Mouse (Mus musculus) kidney, adult 18-20 months (tissue): ENCODE measurements around the gene Cracr2b.
A peak's percentile ranks its signal among the peaks of the same experiment; 100 is the strongest.

Source experiments
- DNase-seq: peaks from one replicate; pipeline ENCODE4 v3.0.0; 2021

Cracr2b gene

GRCm38 (mm10) chr7:141460391-141461113, at the start of gene Cracr2b:
Gene Cracr2b (plus strand): TSS chr7:141461094.
- DNase-seq = peak; percentile 37

DNA sequence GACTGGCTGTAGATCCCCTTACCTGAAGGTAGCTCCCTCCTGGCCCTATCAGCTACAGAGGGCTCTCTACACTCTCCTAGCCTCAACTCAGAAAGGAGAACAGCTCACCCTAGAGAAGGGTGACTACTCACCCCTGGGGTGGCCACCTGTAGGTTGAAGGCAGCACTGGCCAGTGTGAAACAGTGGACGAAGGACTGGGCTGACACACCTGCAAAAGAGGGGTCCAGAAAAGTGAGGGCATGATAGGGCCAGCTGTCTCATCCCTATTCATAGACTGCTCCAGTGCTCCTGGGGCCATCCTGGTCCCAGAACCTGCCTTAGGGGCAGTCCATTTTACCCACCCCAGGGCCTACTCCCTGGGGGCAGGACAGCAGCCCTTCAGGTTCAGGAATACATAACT, 49.2 kb upstream of the Cracr2b start:
- DNase-seq = no peak

- DNase-seq = no peak
Observed at GRCm38 (mm10) chr7:141413331-141413730, 47.6 kb upstream of the Cracr2b start.

DNA sequence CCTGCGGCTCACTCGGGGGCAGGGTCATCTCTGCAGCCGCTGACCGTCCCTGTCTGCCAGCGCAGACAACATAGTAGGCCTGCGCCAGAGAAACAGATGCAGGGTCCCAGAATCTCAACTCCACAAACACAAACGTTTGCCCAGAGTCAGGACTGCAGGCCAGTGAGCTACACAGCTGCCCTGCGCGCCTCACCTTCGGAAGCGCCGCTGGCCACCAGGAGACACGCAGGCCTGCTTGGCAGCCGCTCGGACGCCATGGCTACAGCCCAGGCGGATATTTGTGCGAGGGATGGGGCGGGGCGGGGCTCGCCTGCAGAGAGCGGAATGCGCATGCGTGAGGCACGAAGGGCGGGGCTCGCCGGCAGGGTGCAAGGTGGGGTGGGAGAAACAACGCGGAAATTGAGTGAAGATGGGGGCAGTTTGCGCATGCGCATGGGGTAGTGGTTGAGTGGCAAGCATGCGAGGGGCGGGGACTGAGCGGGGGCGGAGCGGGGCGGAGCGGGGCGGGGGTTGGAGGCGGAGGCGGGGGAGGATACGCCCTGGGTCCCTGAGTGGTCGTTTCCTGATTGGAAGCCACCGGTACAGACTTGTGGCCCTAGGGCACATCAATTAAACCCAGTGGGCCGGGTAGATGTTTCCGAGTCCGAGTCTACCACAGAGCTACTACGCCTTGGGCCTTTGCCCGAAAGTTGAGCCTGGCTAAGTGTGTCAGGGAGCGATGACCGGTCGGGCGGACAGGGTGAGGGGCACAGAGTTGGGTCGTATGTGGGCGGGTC, 46.9 kb upstream of the Cracr2b start, which contains the start of gene Gatd1:
Gatd1 (minus strand) TSS at position 328 of the 776 bp plus-strand sequence.
- peak; percentile 98 for DNase-seq

- no peak for DNase-seq
Observed at GRCm38 (mm10) chr7:141416144-141416841, 44.6 kb upstream of the Cracr2b start.

- no peak for DNase-seq
Observed at GRCm38 (mm10) chr7:141417731-141418681, 42.9 kb upstream of the Cracr2b start.

DNA sequence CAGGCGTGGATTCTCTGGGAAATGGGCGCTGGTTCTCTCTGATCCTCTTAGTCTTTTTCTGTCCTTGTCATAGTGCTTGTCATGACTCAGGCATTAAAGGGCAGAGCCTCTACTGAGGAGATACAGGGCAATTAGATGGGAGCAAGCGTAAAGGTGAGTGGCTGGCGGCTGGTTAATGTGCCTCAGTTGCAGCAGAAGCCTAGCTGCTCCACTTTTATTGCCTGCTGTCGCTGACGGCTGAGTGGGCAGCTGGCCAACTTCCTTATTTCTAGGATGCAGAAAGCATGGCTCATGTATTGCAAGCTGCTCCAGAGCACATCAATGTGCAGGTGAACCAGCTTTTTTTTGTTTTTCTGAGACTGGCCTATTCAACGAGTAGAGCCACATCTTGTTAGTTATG, 41.9 kb upstream of the Cracr2b start:
- DNase-seq = peak; percentile 45

DNA sequence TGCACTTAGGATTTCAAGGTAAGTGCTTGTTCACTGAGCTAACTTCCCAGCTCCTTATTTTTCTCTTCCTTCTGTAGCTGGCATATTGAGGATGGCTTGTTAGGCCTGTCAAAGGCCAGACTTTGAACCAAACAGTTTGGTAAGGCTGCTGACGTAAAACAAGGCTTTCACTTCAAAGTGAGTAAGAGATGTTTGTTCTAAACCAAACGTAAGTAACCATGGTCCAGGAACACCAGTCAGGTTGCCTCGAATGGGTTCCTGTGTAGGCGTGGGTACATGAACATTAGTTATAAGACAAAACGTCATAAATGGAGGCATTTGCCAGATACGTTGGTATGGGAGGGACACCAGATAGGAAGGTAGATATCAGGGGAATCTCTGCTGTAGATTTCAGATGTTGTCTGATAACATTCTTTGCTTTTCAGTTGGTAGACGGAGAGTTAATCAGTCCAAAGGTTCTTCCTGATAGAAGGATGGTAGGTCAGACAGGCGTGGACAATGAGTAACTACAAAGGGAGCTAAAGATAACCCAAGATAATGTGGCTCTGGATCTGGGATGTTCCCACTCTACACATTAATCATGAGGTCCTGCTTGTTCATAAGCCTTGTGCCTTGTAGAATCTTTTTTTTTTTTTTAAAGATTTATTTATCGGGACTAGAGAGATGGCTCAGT, 40.7 kb upstream of the Cracr2b start:
- DNase-seq = no peak

DNA sequence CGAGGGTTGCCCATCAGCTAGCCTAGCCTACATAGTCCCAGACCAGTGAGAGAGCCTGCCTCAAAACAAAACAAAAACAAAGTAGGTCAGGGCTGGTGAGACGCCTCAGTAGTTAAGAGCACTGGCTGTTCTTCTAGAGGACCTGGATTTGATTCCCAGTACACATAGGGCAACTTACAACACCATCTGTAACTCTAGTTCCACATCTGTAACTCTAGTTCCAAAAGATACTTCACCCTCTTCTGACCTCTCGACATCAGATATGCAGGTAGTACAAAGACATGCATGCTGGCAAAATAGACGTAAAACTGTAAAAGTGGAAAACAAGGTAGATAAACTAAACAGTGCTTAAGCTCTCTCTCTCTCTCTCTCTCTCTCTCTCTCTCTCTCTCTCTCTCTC, 37.1 kb upstream of the Cracr2b start:
- DNase-seq = no peak

GRCm38 (mm10) chr7:141426948-141427730, 33.8 kb upstream of the Cracr2b start:
- no peak for DNase-seq

DNA sequence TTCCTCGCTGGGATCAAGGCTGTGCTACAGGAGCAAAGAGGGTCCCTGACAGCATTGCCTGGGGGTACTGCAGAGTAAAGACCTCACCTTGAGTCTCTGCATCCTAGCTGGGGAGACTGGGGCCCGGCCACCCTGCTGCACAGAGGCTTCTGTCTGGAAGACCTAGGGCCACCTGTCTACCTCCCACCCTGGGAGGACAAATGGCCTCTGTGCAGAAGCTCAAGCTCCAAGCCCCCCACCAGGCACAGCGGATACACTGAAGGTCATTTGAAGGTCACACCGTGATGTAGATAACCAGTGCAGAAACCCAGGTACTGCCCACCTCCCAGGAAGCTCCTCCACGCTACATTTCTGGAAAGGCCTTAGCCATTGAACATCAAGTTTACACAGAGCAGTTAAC, 32.2 kb upstream of the Cracr2b start:
- DNase-seq = no peak

DNA sequence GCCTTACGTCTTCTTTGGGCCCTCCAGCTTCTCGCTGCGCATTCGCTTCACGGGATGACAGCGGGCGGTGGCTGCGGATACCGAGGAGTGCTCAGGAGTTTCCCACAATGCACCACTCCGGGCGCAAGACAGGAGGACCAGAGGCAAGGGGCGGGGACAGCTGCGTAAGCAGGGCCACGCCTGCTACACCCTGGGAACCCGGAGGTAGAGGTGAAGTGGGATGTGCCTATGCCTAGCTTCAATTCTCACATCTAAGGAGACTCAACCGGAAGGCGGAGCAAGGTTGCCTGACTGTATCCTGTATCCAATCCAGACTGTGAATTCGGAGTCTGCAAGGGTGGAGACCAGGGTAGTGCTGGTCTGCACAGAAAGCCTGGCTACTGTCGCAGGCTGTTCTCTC, 31.6 kb upstream of the Cracr2b start, which contains the start of gene Cend1:
Cend1 (minus strand) TSS at position 182 of the 400 bp plus-strand sequence.
- DNase-seq = peak; percentile 43

DNA sequence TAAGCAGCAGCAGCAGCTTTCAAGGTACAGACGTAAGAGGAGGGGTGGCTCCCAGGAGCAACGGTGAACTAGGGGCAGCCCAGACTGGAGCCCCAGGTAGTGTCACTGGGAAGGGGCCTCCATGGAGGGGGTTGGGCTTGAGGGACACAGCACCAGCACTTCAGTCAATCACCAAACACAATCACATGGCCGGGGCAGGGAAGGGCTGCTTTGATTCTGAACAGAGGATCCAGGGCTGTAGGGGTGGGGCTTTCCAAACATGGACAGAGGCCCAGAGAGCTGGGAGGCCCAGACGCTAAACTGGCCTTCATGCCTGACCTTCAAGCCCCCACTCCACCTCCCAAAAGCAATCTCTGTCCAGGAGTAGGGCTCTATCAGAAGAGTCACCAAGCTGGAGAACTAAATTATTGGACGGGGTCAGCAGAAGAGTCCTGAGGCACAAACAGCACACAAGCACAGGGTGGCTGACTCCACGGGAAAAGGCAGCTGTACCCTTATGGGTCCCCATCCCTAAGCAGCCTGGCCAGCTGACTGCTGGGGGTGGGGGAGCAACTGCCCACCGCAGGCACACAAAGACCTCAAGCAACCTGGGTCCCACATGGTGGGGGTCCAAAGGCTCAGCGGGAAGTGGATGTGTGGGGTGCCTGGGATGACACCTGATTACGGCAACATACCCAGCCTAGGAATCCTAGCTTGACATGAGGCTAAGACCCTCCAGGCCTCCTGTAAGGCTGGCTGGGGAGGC, 30.9 kb upstream of the Cracr2b start:
- no peak for DNase-seq

DNA sequence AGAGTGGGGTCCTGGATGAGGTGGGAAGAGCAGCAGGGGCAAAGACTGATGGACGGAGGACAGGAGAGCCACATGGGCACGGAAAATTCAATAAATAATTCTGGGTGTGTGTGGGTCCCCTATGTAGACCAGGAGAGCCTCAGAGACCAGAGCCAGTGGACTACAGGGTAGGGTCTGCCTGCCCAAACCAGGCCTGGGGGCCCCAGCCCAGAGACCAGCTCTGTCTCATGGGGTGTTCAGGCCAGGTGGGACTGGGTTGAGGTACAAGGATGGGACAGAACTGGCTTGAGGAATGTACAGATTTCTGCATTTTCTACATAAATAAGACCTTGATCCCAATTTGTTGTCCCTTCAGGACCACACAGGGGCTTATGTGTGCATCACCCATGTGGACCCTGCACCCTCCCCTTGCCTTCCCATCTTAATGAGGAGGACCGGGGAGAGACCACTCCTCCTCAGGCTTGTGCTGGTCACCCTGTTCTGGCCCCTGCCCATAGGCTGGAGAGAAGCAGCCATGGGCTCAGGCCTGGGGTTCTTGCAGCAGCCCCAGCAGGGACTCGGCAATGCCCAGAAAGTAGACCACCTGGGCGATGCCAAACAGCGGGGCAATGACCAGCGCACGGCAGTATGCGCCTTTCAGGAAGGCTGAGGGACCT, 30.2 kb upstream of the Cracr2b start:
- DNase-seq = no peak

DNA sequence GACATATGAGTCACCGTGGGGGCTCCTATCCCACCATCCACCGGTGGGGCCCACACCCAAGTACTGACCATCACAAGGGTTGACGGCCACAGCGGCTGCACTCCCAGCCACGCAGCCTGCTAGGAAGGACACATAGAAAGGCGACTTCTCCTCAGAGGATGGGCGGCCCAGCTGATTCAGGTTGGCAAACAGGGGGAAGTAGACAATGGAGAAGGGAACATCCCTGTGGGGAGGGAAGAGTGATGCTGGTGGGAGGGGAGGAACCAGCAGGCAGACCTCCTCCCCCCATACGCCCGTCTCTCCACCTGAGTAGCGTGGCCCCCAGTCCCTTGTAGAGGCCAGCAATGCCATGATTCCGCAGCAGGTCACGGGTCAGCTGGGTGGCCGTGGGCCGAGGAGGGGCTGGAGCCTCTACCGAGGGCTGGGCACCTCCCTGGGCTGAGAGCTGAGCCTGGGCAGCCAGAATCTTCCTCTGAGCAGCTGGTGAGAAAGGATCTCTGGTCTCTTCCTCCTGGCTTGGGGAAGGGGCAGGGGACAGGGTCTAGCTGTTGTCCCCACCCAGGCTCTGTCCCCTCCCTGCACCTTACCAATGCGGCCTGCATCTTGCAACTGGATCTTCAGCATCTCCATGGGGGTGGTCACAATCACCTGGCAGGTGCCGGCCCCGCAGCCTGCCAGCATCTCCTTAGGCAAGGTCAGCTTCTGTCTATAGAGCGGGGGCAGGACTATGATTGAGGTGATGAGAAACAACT, 29.3 kb upstream of the Cracr2b start:
- no peak for DNase-seq

GRCm38 (mm10) chr7:141432186-141432611, 28.7 kb upstream of the Cracr2b start:
- DNase-seq = peak; percentile 59

DNA sequence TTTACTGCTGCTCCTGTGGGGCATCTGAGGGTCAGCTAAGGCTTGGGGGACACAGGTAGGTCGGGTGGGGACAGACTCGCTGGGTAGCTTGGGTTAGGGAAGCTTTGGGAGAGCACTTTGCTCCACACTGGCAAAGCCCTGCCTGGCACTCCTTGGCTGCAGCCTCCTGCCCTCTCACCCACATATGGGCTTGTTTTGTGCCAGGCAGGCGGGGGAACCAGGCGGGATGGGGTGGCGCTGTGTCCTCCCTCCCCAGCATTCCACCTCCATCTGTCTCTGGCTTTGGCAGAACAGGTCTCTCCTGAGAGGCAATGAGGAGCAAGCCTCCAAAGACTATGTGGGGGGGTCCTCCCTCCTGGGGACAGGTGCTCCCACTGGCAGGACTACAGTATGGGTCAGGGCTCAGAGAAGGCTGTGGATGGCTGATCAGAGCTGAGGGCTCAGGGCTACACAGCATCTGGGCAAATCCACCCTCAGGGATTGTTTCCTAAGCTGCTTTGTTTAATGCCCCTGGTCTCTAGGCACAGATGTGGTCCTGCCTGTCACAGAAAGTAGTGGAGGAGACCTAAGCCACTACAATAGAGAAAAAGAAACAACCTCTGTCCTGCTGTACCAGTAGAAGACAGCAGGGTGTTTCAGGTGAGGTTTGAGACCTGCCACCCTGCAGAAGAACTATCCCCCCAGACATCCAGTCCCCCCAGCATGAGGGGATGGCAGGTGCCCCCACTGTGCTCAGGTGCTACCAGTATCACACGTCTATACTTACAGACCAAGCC, 28.0 kb upstream of the Cracr2b start:
- peak; percentile 72 for DNase-seq
